Mouse (Mus musculus) central nervous system, embryonic 18 days (tissue): ENCODE results near the gene Zfp54. TPM values are rescaled to one million over a fixed set of nuclear protein-coding genes. Genes with fewer than 3 reads are reported as not detected.

Source experiments
- polyA plus RNA-seq: library from polyadenylated mRNA; depleted of rRNA; stranded (reverse); fragments of >200 nt; gene quantifications from 2 replicates; pipeline ENCODE4 v1.2.3, GENCODE M21; 2012; rRNA removed

Gene Zfp54
- 3.5 and 4.6 TPM in 2 replicates for polyA plus RNA-seq

GRCm38 (mm10) chr17:21422664-21423599, at the start of gene Zfp54:
Gene Zfp54 (plus strand): TSS chr17:21423227.

GRCm38 (mm10) chr17:21383391-21384056, 39.5 kb upstream of the Zfp54 start, which contains the start of gene Zfp677:
Gene Zfp677 (plus strand): TSS chr17:21383748.

GRCm38 (mm10) chr17:21450138-21450704, 27.2 kb downstream of the Zfp54 start, which contains the start of gene Zfp51:
Gene Zfp51 (plus strand): TSS chr17:21450374.

Other genes starting within 250 kb of the Zfp54 start
- gene Vmn1r234, start 197.1 kb upstream of the Zfp54 start, polyA plus RNA-seq, result not detected in 2 replicates
- not detected in 2 replicates for gene Vmn1r235, start 166.8 kb upstream of the Zfp54 start, polyA plus RNA-seq
- gene Vmn1r236, start 140.3 kb upstream of the Zfp54 start, polyA plus RNA-seq, result not detected in 2 replicates
- not detected in 2 replicates for gene Vmn1r237, start 111.4 kb upstream of the Zfp54 start, polyA plus RNA-seq
- gene Zfp677, start 39.5 kb upstream of the Zfp54 start, polyA plus RNA-seq, result 3.3 and 3.6 TPM in 2 replicates
- gene Zfp51, start 27.1 kb downstream of the Zfp54 start, polyA plus RNA-seq, result 5.3 and 5.6 TPM in 2 replicates
- gene Zfp53, start 65.8 kb downstream of the Zfp54 start, polyA plus RNA-seq, result 5.2 and 5.9 TPM in 2 replicates
- 3.0 and 3.2 TPM in 2 replicates for gene Zfp52, start 112.3 kb downstream of the Zfp54 start, polyA plus RNA-seq
- gene Zfp948, start 143.8 kb downstream of the Zfp54 start, polyA plus RNA-seq, result 18.7 and 21.0 TPM in 2 replicates
- gene Zfp983, start 227.4 kb downstream of the Zfp54 start, polyA plus RNA-seq, result 11.0 and 11.3 TPM in 2 replicates